Mouse (Mus musculus): Measurements from ENCODE around the gene Hivep3. TPM values are rescaled to one million over a fixed set of nuclear protein-coding genes. Genes with fewer than 3 reads are reported as not detected.

Hivep3 gene
- total and polyA plus RNA-seq, 3 experiments: not detected

DNA sequence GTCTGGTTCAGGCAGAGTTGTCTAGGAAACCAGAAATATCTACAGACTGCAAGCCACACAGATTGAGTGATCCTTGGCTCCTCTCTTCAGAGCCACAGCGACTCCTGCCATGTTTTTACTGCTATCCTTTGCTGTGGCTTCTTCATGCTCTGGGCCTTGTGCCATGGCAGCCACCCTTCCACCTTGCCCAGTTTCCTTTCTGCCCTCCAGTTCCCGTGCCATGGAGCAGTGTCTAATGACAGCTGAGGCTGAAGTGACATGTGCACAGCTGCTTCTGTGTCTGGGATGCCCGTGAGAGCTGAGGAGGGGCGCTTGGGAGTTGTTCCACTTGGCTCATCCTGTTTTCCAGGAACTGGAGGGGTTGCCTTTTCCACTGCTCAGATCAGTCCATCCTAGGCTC lies 127.4 kb downstream of the Hivep3 start:
- Histone ChIP-seq H3K36me3 (ENCODE audit: control insufficient read depth in 1 of 2, insufficient read depth in 2 of 2, low read length in 2 of 2) (no peaks in the 10 kb centered on the region), H3K4me1 (ENCODE audit: control insufficient read depth in 1 of 2, insufficient read depth in 2 of 2, low read length in 2 of 2) (no peaks in the 10 kb centered on the region), H3K27me3 (ENCODE audit: control insufficient read depth in 1 of 2, insufficient read depth in 2 of 2, low read length in 2 of 2) (no peaks in the 10 kb centered on the region), H3K9ac (ENCODE audit: control insufficient read depth, low read depth, low read length, poor library complexity, severe bottlenecking) (no peak overlapping the region), H3K4me3 (ENCODE audit: control insufficient read depth in 1 of 2, insufficient read depth in 1 of 2, low read depth in 2 of 2, low read length in 2 of 2) (no peak overlapping the region), H3K79me2 (ENCODE audit: control insufficient read depth, insufficient read depth, low read length, poor library complexity) (no peaks in the 10 kb centered on the region), H3K9me3 (replicated peaks; ENCODE audit: insufficient read depth, low read length) (no peaks in the 10 kb centered on the region), H3K27ac (ENCODE audit: control insufficient read depth, low read depth, low read length) (no peak overlapping the region)
- no peak for TF ChIP-seq ETS1 (IDR thresholded peaks at IDR 0.05; ENCODE audit: low read depth, low read length)
- TF ChIP-seq POLR2A (IDR thresholded peaks at IDR 0.05; ENCODE audit: control insufficient read depth in 1 of 2, insufficient read depth in 1 of 2, low read depth in 1 of 2, low read length in 2 of 2, poor library complexity in 1 of 2): no peak
- no peak for TF ChIP-seq POLR2AphosphoS5 (IDR thresholded peaks at IDR 0.05; ENCODE audit: borderline replicate concordance, low read depth, low read length)
- TF ChIP-seq EP300 (IDR thresholded peaks at IDR 0.05; ENCODE audit: low read depth in 1 of 2, low read length in 2 of 2): no peak
- no peak for TF ChIP-seq MYC (IDR thresholded peaks at IDR 0.05; ENCODE audit: low read depth, low read length)
- no peak for TF ChIP-seq MEF2A (IDR thresholded peaks at IDR 0.05; ENCODE audit: extremely low read depth, insufficient replicate concordance, low read depth, low read length, poor library complexity, severe bottlenecking)
- TF ChIP-seq MAFK (IDR thresholded peaks at IDR 0.05; ENCODE audit: borderline replicate concordance, low read depth, low read length): no peak
- TF ChIP-seq CHD1 (IDR thresholded peaks at IDR 0.05; ENCODE audit: low read depth, low read length): no peak
- TF ChIP-seq MAX (IDR thresholded peaks at IDR 0.05; ENCODE audit: low read length): no peak
- no peak for TF ChIP-seq JUND (IDR thresholded peaks at IDR 0.05; ENCODE audit: low read depth, low read length)
- no peak for TF ChIP-seq TAL1 (IDR thresholded peaks at IDR 0.05; ENCODE audit: low read length)
- TF ChIP-seq NRF1 (IDR thresholded peaks at IDR 0.05; ENCODE audit: insufficient read depth, low read depth, low read length, poor library complexity, severe bottlenecking): no peak
- TF ChIP-seq USF2 (IDR thresholded peaks at IDR 0.05; ENCODE audit: borderline replicate concordance in 1 of 2, insufficient read depth in 1 of 2, low read depth in 1 of 2, low read length in 2 of 2): no peak
- no peak for TF ChIP-seq RCOR1 (IDR thresholded peaks at IDR 0.05; ENCODE audit: low read depth, low read length)
- no peak for TF ChIP-seq ELF1 (IDR thresholded peaks at IDR 0.05; ENCODE audit: low read depth, low read length)
- TF ChIP-seq CTCF (IDR thresholded peaks at IDR 0.05 in 2 of 3, conservative IDR thresholded peaks at IDR 0.05 in 1 of 3; ENCODE audit: control insufficient read depth in 1 of 3, insufficient read depth in 1 of 3, low read depth in 2 of 3, low read length in 3 of 3, poor library complexity in 1 of 3, severe bottlenecking in 1 of 3): no peak
- no peak for DNase-seq (ENCODE audit: low read depth, low spot score)

GRCm38 (mm10) chr4:119865827-119866455 lies 132.4 kb downstream of the Hivep3 start:
- H3K36me3 ChIP-seq (ENCODE audit: control insufficient read depth in 1 of 2, insufficient read depth in 2 of 2, low read length in 2 of 2): no peaks in the 10 kb centered on the region

More at GRCm38 (mm10) chr4:119865827-119866455, 132.4 kb downstream of the Hivep3 start:
- Histone ChIP-seq H3K9ac (ENCODE audit: control insufficient read depth, low read depth, low read length, poor library complexity, severe bottlenecking) (no peak overlapping the region), H3K27me3 (ENCODE audit: control insufficient read depth in 1 of 2, insufficient read depth in 2 of 2, low read length in 2 of 2) (no peaks in the 10 kb centered on the region), H3K4me1 (ENCODE audit: control insufficient read depth in 1 of 2, insufficient read depth in 2 of 2, low read length in 2 of 2) (no peaks in the 10 kb centered on the region), H3K4me3 (ENCODE audit: control insufficient read depth in 1 of 2, insufficient read depth in 1 of 2, low read depth in 2 of 2, low read length in 2 of 2) (no peak overlapping the region), H3K79me2 (ENCODE audit: control insufficient read depth, insufficient read depth, low read length, poor library complexity) (no peaks in the 10 kb centered on the region), H3K9me3 (replicated peaks; ENCODE audit: insufficient read depth, low read length) (no peaks in the 10 kb centered on the region), H3K27ac (ENCODE audit: control insufficient read depth, low read depth, low read length) (no peak overlapping the region)
- no peak for DNase-seq (ENCODE audit: low read depth, low spot score)
- TF ChIP-seq BHLHE40 (IDR thresholded peaks at IDR 0.05; ENCODE audit: borderline replicate concordance, low read depth, low read length) (no peak), GABPA (IDR thresholded peaks at IDR 0.05; ENCODE audit: low read depth, low read length) (no peak), TBP (IDR thresholded peaks at IDR 0.05; ENCODE audit: low read depth, low read length) (no peak), GATA1 (IDR thresholded peaks at IDR 0.05; ENCODE audit: low read depth, low read length) (no peak), USF2 (IDR thresholded peaks at IDR 0.05; ENCODE audit: borderline replicate concordance in 1 of 2, insufficient read depth in 1 of 2, low read depth in 1 of 2, low read length in 2 of 2) (no peak), USF1 (IDR thresholded peaks at IDR 0.05; ENCODE audit: low read depth, low read length) (no peak), POLR2AphosphoS2 (IDR thresholded peaks at IDR 0.05; ENCODE audit: low read length) (no peak), POLR2AphosphoS5 (IDR thresholded peaks at IDR 0.05; ENCODE audit: borderline replicate concordance, low read depth, low read length) (no peak), JUND (IDR thresholded peaks at IDR 0.05; ENCODE audit: low read depth, low read length) (no peak), POLR2A (IDR thresholded peaks at IDR 0.05; ENCODE audit: control insufficient read depth in 1 of 2, insufficient read depth in 1 of 2, low read depth in 1 of 2, low read length in 2 of 2, poor library complexity in 1 of 2) (no peak), SIN3A (IDR thresholded peaks at IDR 0.05; ENCODE audit: low read length) (no peak), ZMIZ1 (IDR thresholded peaks at IDR 0.05; ENCODE audit: low read depth, low read length) (no peak), KAT2A (conservative IDR thresholded peaks at IDR 0.05; ENCODE audit: low read depth, low read length) (no peak), MAX (IDR thresholded peaks at IDR 0.05; ENCODE audit: low read length) (no peak), ZNF384 (IDR thresholded peaks at IDR 0.05; ENCODE audit: low read depth, low read length) (no peak), ZC3H11A (IDR thresholded peaks at IDR 0.05; ENCODE audit: low read depth, low read length) (no peak), EP300 (IDR thresholded peaks at IDR 0.05; ENCODE audit: low read depth in 1 of 2, low read length in 2 of 2) (no peak), CHD1 (IDR thresholded peaks at IDR 0.05; ENCODE audit: low read depth, low read length) (no peak)

Data from MEL (cell line).